Mouse (Mus musculus): ENCODE measurements around the gene Cmtm4. TPM values are rescaled to one million over a fixed set of nuclear protein-coding genes. Genes with fewer than 3 reads are reported as not detected.

Gene Cmtm4
- polyA plus RNA-seq, 1 experiment from 2014 or later: 4.6 TPM

DNA sequence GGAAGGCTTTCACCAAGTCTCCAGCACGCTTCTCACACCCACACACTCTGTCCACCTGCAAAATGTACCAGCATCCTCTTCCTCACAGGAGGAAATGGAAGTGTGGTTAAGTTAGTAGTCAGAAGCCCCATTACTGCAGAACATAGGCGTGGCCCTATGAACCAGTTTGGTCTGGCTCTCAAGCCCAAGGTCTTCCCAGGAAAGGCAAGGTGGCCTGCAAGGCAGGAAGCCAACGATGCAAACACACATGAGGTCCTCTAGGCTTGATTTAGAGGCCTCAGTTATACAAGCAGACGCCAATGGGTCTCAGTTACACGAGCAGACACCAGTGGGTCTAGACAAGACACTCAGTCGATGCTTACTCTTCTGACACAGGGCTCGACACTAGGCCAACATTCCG, 43.9 kb upstream of the Cmtm4 start:
- no peak overlapping the region for H3K27ac ChIP-seq (replicated peaks)
- DNase-seq (ENCODE audit: low spot score) (no peak), ATAC-seq (ENCODE audit: low FRiP score, low TSS enrichment) (no peak)
- no peak overlapping the region for H3K4me2 ChIP-seq (replicated peaks; ENCODE audit: low read depth)
- TF ChIP-seq EP300 (optimal IDR thresholded peaks at IDR 0.05): no peak
- TF ChIP-seq CTCF (IDR thresholded peaks at IDR 0.05; ENCODE audit: low read depth): no peak
- H3K4me1 ChIP-seq (replicated peaks; ENCODE audit: control insufficient read depth, insufficient read depth): peaks cover 2% of the 10 kb centered on the region; the same call in 1 of the 2 replicates
- H3K4me3 ChIP-seq (ENCODE audit: low read depth, low read length): no peak overlapping the region
- H3K9ac ChIP-seq (ENCODE audit: low read length): no peak overlapping the region
- peaks cover 29% of the 10 kb centered on the region for H3K36me3 ChIP-seq (ENCODE audit: control insufficient read depth, insufficient read depth, low read length)
- no peaks in the 10 kb centered on the region for H3K27me3 ChIP-seq (ENCODE audit: control insufficient read depth, insufficient read depth, low read length)
- H3K9me3 ChIP-seq (ENCODE audit: control insufficient read depth, low read length): no peaks in the 10 kb centered on the region
- 90% methylated on average over 8 of the region's 8 CpGs for WGBS

- TF ChIP-seq EP300 (optimal IDR thresholded peaks at IDR 0.05) (no peak), CTCF (IDR thresholded peaks at IDR 0.05; ENCODE audit: low read depth) (no peak)
- Histone ChIP-seq H3K9me3 (ENCODE audit: control insufficient read depth, low read length) (no peaks in the 10 kb centered on the region), H3K27ac (replicated peaks) (no peak overlapping the region), H3K9ac (ENCODE audit: low read length) (no peak overlapping the region), H3K4me2 (replicated peaks; ENCODE audit: low read depth) (no peak overlapping the region), H3K27me3 (ENCODE audit: control insufficient read depth, insufficient read depth, low read length) (no peaks in the 10 kb centered on the region), H3K4me1 (replicated peaks; ENCODE audit: control insufficient read depth, insufficient read depth) (peaks cover 2% of the 10 kb centered on the region; the same call in 1 of the 2 replicates), H3K4me3 (ENCODE audit: low read depth, low read length) (no peak overlapping the region), H3K36me3 (ENCODE audit: control insufficient read depth, insufficient read depth, low read length) (peaks cover 29% of the 10 kb centered on the region)
- 88% methylated on average over 13 of the region's 13 CpGs for WGBS
- no peak for ATAC-seq (ENCODE audit: low FRiP score, low TSS enrichment)
- DNase-seq (ENCODE audit: low spot score): peak; percentile 9
These were observed 42.0 kb upstream of the Cmtm4 start for GRCm38 (mm10) chr8:104437494-104438135.

DNA sequence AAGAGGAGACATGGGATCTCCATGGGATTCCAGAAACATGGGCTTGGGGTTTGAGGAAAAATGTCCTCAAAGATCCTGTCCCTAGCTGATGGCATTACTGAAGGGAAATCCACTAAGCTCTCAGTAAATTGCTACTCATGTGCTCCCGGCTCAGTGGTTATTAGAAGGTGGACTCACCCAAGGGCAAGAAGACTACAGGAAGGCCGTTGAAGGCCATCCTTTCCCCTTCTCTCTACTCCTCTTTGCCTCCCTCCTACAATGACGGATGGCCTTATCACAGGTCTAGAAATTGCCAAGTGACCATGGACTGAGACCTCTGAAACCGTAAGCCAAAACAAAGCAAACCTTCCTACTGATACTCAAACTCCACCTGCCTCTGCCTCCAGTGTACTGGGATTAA, 41.0 kb upstream of the Cmtm4 start:
- ATAC-seq (ENCODE audit: low FRiP score, low TSS enrichment): no peak
- TF ChIP-seq EP300 (optimal IDR thresholded peaks at IDR 0.05) (no peak), CTCF (IDR thresholded peaks at IDR 0.05; ENCODE audit: low read depth) (no peak)

GRCm38 (mm10) chr8:104436038-104436437, 40.4 kb upstream of the Cmtm4 start:
- WGBS: 22% methylated on average over 12 of the region's 12 CpGs
- peaks cover 33% of the 10 kb centered on the region for H3K36me3 ChIP-seq (ENCODE audit: control insufficient read depth, insufficient read depth, low read length)
- no peaks in the 10 kb centered on the region for H3K27me3 ChIP-seq (ENCODE audit: control insufficient read depth, insufficient read depth, low read length)
- DNase-seq (ENCODE audit: low spot score) (peak; percentile 98), ATAC-seq (ENCODE audit: low FRiP score, low TSS enrichment) (peak; percentile 94)
- 0 out of 2 replicates have a peak overlapping the region, but pooled peaks have one; percentile 14 for H3K4me2 ChIP-seq (replicated peaks; ENCODE audit: low read depth)
- no peaks in the 10 kb centered on the region for H3K9me3 ChIP-seq (ENCODE audit: control insufficient read depth, low read length)
- H3K27ac ChIP-seq (replicated peaks): peak overlapping the region; percentile 82
- TF ChIP-seq CTCF (IDR thresholded peaks at IDR 0.05; ENCODE audit: low read depth) (no peak; the same call in 1 of the 2 replicates), EP300 (optimal IDR thresholded peaks at IDR 0.05) (no peak)
- no peak overlapping the region for H3K4me3 ChIP-seq (ENCODE audit: low read depth, low read length)
- H3K9ac ChIP-seq (ENCODE audit: low read length): no peak overlapping the region
- no peaks in the 10 kb centered on the region for H3K4me1 ChIP-seq (replicated peaks; ENCODE audit: control insufficient read depth, insufficient read depth)

More for the DNA sequence above, 41.0 kb upstream of the Cmtm4 start:
- DNase-seq (ENCODE audit: low spot score): peak; percentile 11
- H3K4me1 ChIP-seq (replicated peaks; ENCODE audit: control insufficient read depth, insufficient read depth): 0 out of 2 replicates have a peak, but pooled peaks cover 2% of the 10 kb centered on the region
- no peak overlapping the region for H3K4me2 ChIP-seq (replicated peaks; ENCODE audit: low read depth)
- H3K4me3 ChIP-seq (ENCODE audit: low read depth, low read length): no peak overlapping the region
- peak overlapping the region; percentile 82 for H3K27ac ChIP-seq (replicated peaks)
- WGBS: 83% methylated on average over 4 of the region's 4 CpGs
- H3K36me3 ChIP-seq (ENCODE audit: control insufficient read depth, insufficient read depth, low read length): peaks cover 30% of the 10 kb centered on the region
- no peaks in the 10 kb centered on the region for H3K27me3 ChIP-seq (ENCODE audit: control insufficient read depth, insufficient read depth, low read length)
- H3K9ac ChIP-seq (ENCODE audit: low read length): no peak overlapping the region
- no peaks in the 10 kb centered on the region for H3K9me3 ChIP-seq (ENCODE audit: control insufficient read depth, low read length)

DNA sequence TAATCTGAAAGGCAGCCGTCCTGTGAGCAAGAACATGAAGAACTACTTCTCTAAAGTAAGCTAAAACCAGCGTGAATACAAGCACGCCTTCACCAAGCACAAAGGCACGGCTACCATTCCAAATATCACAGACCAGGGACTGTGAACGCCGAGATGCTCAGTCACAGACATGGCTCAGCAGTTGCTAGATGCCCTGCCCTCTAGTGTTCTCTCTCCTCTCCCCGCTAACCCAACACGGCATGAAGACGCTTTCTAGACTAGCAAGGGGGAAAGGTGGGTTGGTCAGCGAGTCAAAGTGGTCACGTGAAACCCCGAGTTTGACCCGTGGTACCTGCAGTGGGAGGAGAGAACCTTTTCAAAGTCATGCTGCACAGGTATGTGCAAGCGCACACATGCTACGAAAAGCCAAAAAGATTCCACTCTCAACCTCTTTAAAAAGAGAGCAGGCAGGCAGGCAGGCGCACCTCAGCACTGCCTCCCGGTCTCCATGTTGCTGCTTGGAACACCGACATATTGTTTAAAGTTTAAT, 39.3 kb upstream of the Cmtm4 start:
- DNase-seq (ENCODE audit: low spot score): no peak
- no peak for ATAC-seq (ENCODE audit: low FRiP score, low TSS enrichment)
- Histone ChIP-seq H3K36me3 (ENCODE audit: control insufficient read depth, insufficient read depth, low read length) (peaks cover 31% of the 10 kb centered on the region), H3K27me3 (ENCODE audit: control insufficient read depth, insufficient read depth, low read length) (no peaks in the 10 kb centered on the region), H3K9ac (ENCODE audit: low read length) (no peak overlapping the region), H3K27ac (replicated peaks) (peak overlapping the region; percentile 45; the same call in 1 of the 2 replicates), H3K4me2 (replicated peaks; ENCODE audit: low read depth) (no peak overlapping the region), H3K9me3 (ENCODE audit: control insufficient read depth, low read length) (no peaks in the 10 kb centered on the region), H3K4me3 (ENCODE audit: low read depth, low read length) (no peak overlapping the region), H3K4me1 (replicated peaks; ENCODE audit: control insufficient read depth, insufficient read depth) (no peaks in the 10 kb centered on the region)
- TF ChIP-seq CTCF (IDR thresholded peaks at IDR 0.05; ENCODE audit: low read depth) (peak; percentile 59), EP300 (optimal IDR thresholded peaks at IDR 0.05) (no peak)
- WGBS: 74% methylated on average over 18 of the region's 18 CpGs

DNA sequence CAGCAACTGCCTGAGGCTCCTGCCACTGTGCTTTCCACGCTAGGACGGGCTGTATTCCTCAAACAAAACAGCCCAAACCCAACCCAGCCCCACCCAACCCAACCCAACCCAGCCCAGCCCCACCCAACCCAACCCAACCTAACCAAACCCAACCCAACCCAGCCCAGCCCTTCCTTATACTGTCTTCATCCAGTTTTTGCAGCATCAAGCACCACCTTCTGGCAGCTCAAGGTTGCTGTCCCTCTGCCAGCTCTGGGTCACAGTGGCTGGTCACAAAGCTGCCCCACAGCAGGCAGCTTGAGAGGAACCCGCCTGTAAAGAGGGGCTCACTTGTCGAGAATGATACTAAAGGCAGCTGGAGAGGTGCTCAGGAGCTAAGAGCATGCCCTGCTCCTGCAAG, 38.7 kb upstream of the Cmtm4 start:
- no peak overlapping the region for H3K4me3 ChIP-seq (ENCODE audit: low read depth, low read length)
- H3K36me3 ChIP-seq (ENCODE audit: control insufficient read depth, insufficient read depth, low read length): peaks cover 28% of the 10 kb centered on the region
- no peaks in the 10 kb centered on the region for H3K9me3 ChIP-seq (ENCODE audit: control insufficient read depth, low read length)
- no peaks in the 10 kb centered on the region for H3K27me3 ChIP-seq (ENCODE audit: control insufficient read depth, insufficient read depth, low read length)
- 64% methylated on average over 4 of the region's 4 CpGs for WGBS
- peak overlapping the region; percentile 45; the same call in 1 of the 2 replicates for H3K27ac ChIP-seq (replicated peaks)
- DNase-seq (ENCODE audit: low spot score) (peak; percentile 50), ATAC-seq (ENCODE audit: low FRiP score, low TSS enrichment) (peak; percentile 41)
- H3K4me2 ChIP-seq (replicated peaks; ENCODE audit: low read depth): no peak overlapping the region
- no peak overlapping the region for H3K9ac ChIP-seq (ENCODE audit: low read length)
- TF ChIP-seq EP300 (optimal IDR thresholded peaks at IDR 0.05) (no peak), CTCF (IDR thresholded peaks at IDR 0.05; ENCODE audit: low read depth) (peak; percentile 46; the same call in 1 of the 2 replicates)
- no peaks in the 10 kb centered on the region for H3K4me1 ChIP-seq (replicated peaks; ENCODE audit: control insufficient read depth, insufficient read depth)

Measured in stomach, postnatal 0 days (tissue).